25 mouse cellular contexts compared by ENCODE assay signal in genomic region chr13:49199891-49200290, GRCm38 (mm10). TPM values are rescaled to one million over a fixed set of nuclear protein-coding genes. Genes with fewer than 3 reads are reported as not detected.
DNase-seq lines count a peak whose midpoint lies in the region; ATAC-seq and TF ChIP-seq lines count a peak whose summit lies in the region.
"Had no signal": no experiment of that assay in that cellular context is flagged by ENCODE, and none has a peak within 500 bp of the region (broad histone marks: within the 10 kb centered on the region; RNA-seq: fewer than 3 reads in every experiment).

No protein-coding gene starts in this region.

- H3K9me3 ChIP-seq in megakaryocyte, embryonic 14.5 days, result no peaks in the 10 kb centered on the region
- H3K9me3 ChIP-seq: embryonic facial prominence, embryonic 12.5 days; embryonic facial prominence, embryonic 15.5 days; forebrain, embryonic 12.5 days; forebrain, embryonic 15.5 days; hindbrain, embryonic 12.5 days; hindbrain, embryonic 15.5 days had no signal

- peak overlapping the region; percentile 72 for H3K27ac ChIP-seq in bone marrow, adult 2 months (ENCODE audit: control insufficient read depth, insufficient read depth, low read depth, low read length, poor library complexity)
- peak overlapping the region; percentile 90 for H3K27ac ChIP-seq in bone marrow macrophage, adult 2 months (ENCODE audit: insufficient read depth, low read depth, low read length)
- H3K27ac ChIP-seq: embryonic facial prominence, embryonic 12.5 days; embryonic facial prominence, embryonic 15.5 days; forebrain, embryonic 12.5 days; forebrain, embryonic 15.5 days; hindbrain, embryonic 12.5 days; hindbrain, embryonic 15.5 days had no signal

- H3K4me1 ChIP-seq in megakaryocyte, embryonic 14.5 days, result peaks cover 95% of the 10 kb centered on the region
- peaks cover 18% of the 10 kb centered on the region for H3K4me1 ChIP-seq in bone marrow, adult 2 months (ENCODE audit: control insufficient read depth, insufficient read depth, low read length)
- H3K4me1 ChIP-seq in bone marrow macrophage, adult 2 months (ENCODE audit: control insufficient read depth, insufficient read depth, low read length), result peaks cover 82% of the 10 kb centered on the region
- H3K4me1 ChIP-seq: embryonic facial prominence, embryonic 12.5 days; embryonic facial prominence, embryonic 15.5 days; forebrain, embryonic 15.5 days; hindbrain, embryonic 12.5 days; hindbrain, embryonic 15.5 days had no signal

- peak; percentile 52 to 66 for DNase-seq in natural killer cell, adult 2 months (ENCODE audit: low spot score in 2 of 2)
- DNase-seq in Muller cell, postnatal 12 days (ENCODE audit: inconsistent ontology term), result no peak
- DNase-seq: adrenal gland, postnatal 10 days; adrenal gland, postnatal 36 days; cerebellum, adult 2 months; cerebellum, adult 9-11 months; cerebellum, postnatal 25 days; gastrocnemius, postnatal 10 days; gastrocnemius, postnatal 36 days had no signal

- peaks cover 98% of the 10 kb centered on the region for H3K36me3 ChIP-seq in megakaryocyte, embryonic 14.5 days (replicated peaks; ENCODE audit: low read length)
- H3K36me3 ChIP-seq: forebrain, embryonic 12.5 days; forebrain, embryonic 15.5 days; hindbrain, embryonic 15.5 days had no signal

- no peak for TF ChIP-seq CTCF in bone marrow, adult 2 months (IDR thresholded peaks at IDR 0.05; ENCODE audit: control insufficient read depth, insufficient read depth, low read length)
- no peak for TF ChIP-seq CTCF in bone marrow macrophage, adult 2 months (IDR thresholded peaks at IDR 0.05; ENCODE audit: low read depth, low read length)

- no peak for TF ChIP-seq POLR2A in bone marrow, adult 2 months (IDR thresholded peaks at IDR 0.05; ENCODE audit: borderline replicate concordance, control insufficient read depth, low read depth, low read length)
- no peak for TF ChIP-seq POLR2A in bone marrow macrophage, adult 2 months (IDR thresholded peaks at IDR 0.05; ENCODE audit: borderline replicate concordance, low read depth, low read length)

- H3K27me3 ChIP-seq in megakaryocyte, embryonic 14.5 days (replicated peaks), result peaks cover 3% of the 10 kb centered on the region
- H3K27me3 ChIP-seq: embryonic facial prominence, embryonic 12.5 days; embryonic facial prominence, embryonic 15.5 days; forebrain, embryonic 12.5 days; forebrain, embryonic 15.5 days; hindbrain, embryonic 15.5 days had no signal

- 79% methylated on average over 7 of the region's 7 CpGs for WGBS in bone marrow, adult 2 months

- peak overlapping the region; percentile 48 for H3K4me3 ChIP-seq in megakaryocyte, embryonic 14.5 days (replicated peaks)
- no peak overlapping the region for H3K4me3 ChIP-seq in bone marrow, adult 2 months (replicated peaks; ENCODE audit: control insufficient read depth, low read depth, low read length)
- H3K4me3 ChIP-seq in bone marrow macrophage, adult 2 months (ENCODE audit: insufficient read depth, low read length), result no peak overlapping the region
- H3K4me3 ChIP-seq: embryonic facial prominence, embryonic 12.5 days; embryonic facial prominence, embryonic 15.5 days; forebrain, embryonic 12.5 days; forebrain, embryonic 15.5 days; hindbrain, embryonic 12.5 days; hindbrain, embryonic 15.5 days had no signal

- no peak for ATAC-seq in megakaryocyte, adult 5-6 weeks (ENCODE audit: poor library complexity, severe bottlenecking)
- ATAC-seq: activated CD4-positive, CD25-positive, alpha-beta regulatory T cell, adult 4 months; CD4-positive, CD25-positive, alpha-beta regulatory T cell, adult 4 months; forebrain, embryonic 15.5 days had no signal

RNA-seq across cellular contexts. Expression of gene Ninj1, which starts 12.6 kb away (rescaled TPM):
- polyA plus RNA-seq in megakaryocyte, embryonic 14.5 days (2012; ENCODE audit: insufficient read depth, low replicate concordance), result 422 and 866 TPM in 2 replicates
- 76.1 and 81.6 TPM in 2 replicates for total RNA-seq in megakaryocyte, adult 5-6 weeks (2015)
- 33.4 and 48.2 TPM in 2 replicates for total RNA-seq in megakaryocyte, adult 5-6 weeks (2017)
- 21.4 and 36.6 TPM in 2 replicates for polyA plus RNA-seq in bone marrow, adult 2 months (2011; ENCODE audit: insufficient read depth, insufficient read length, low replicate concordance, missing spikeins)
- 497 and 521 TPM in 2 replicates for polyA plus RNA-seq in bone marrow macrophage, adult 2 months (2012; ENCODE audit: insufficient read depth, insufficient read length, missing spikeins)

RNA-seq across cellular contexts. Expression of gene Card19, which starts 15.9 kb away (rescaled TPM):
- polyA plus RNA-seq in megakaryocyte, embryonic 14.5 days (2012; ENCODE audit: insufficient read depth, low replicate concordance), result 534 and 845 TPM in 2 replicates
- 85.5 and 103 TPM in 2 replicates for total RNA-seq in megakaryocyte, adult 5-6 weeks (2015)
- total RNA-seq in megakaryocyte, adult 5-6 weeks (2017), result 91.0 and 123 TPM in 2 replicates
- polyA plus RNA-seq in bone marrow, adult 2 months (2011; ENCODE audit: insufficient read depth, insufficient read length, low replicate concordance, missing spikeins), result 27.5 and 41.1 TPM in 2 replicates
- 261 and 268 TPM in 2 replicates for polyA plus RNA-seq in bone marrow macrophage, adult 2 months (2012; ENCODE audit: insufficient read depth, insufficient read length, missing spikeins)

RNA-seq across cellular contexts. Expression of gene Susd3, which starts 48.6 kb away (rescaled TPM):
- polyA plus RNA-seq in megakaryocyte, embryonic 14.5 days (2012; ENCODE audit: insufficient read depth, low replicate concordance), result 289 and 697 TPM in 2 replicates
- total RNA-seq in megakaryocyte, adult 5-6 weeks (2015), result 44.4 and 49.1 TPM in 2 replicates
- 39.6 and 42.3 TPM in 2 replicates for total RNA-seq in megakaryocyte, adult 5-6 weeks (2017)
- 3.0 and 10.2 TPM in 2 replicates for polyA plus RNA-seq in bone marrow, adult 2 months (2011; ENCODE audit: insufficient read depth, insufficient read length, low replicate concordance, missing spikeins)
- 139 and 143 TPM in 2 replicates for polyA plus RNA-seq in bone marrow macrophage, adult 2 months (2012; ENCODE audit: insufficient read depth, insufficient read length, missing spikeins)

RNA-seq across cellular contexts. Expression of gene Wnk2, which starts 52.1 kb away (rescaled TPM):
- polyA plus RNA-seq in megakaryocyte, embryonic 14.5 days (2012; ENCODE audit: insufficient read depth, low replicate concordance), result 0.02 and 0.35 TPM in 2 replicates
- 0.66 and 1.6 TPM in 2 replicates for total RNA-seq in megakaryocyte, adult 5-6 weeks (2015)
- 0.33 and 0.48 TPM in 2 replicates for total RNA-seq in megakaryocyte, adult 5-6 weeks (2017)
- polyA plus RNA-seq in bone marrow, adult 2 months (2011; ENCODE audit: insufficient read depth, insufficient read length, low replicate concordance, missing spikeins), result not detected in 2 replicates
- polyA plus RNA-seq in bone marrow macrophage, adult 2 months (2012; ENCODE audit: insufficient read depth, insufficient read length, missing spikeins), result not detected in 2 replicates
- total RNA-seq: common myeloid progenitor, adult 5-6 weeks; hematopoietic stem cell, adult 5-6 weeks; MEL had no signal
- polyA plus RNA-seq: activated CD4-positive, CD25-positive, alpha-beta regulatory T cell, adult 4 months; C2C12; CD4-positive, CD25-positive, alpha-beta regulatory T cell, adult 4 months had no signal

Comparison
In these comparisons a context has a peak if more than half of its experiments do, and no peak if none do; other contexts are left out.
1. RNA of gene Ninj1, which starts 12.6 kb away (polyA plus RNA-seq): 422 to 866 TPM in megakaryocyte, embryonic 14.5 days and 497 to 521 TPM in bone marrow macrophage, adult 2 months; 21.4 to 36.6 TPM in bone marrow, adult 2 months; every median in the first group is over 10 times any median in the second.
2. RNA of gene Susd3, which starts 48.6 kb away (polyA plus RNA-seq): 289 to 697 TPM in megakaryocyte, embryonic 14.5 days and 139 to 143 TPM in bone marrow macrophage, adult 2 months; 3.0 to 10.2 TPM in bone marrow, adult 2 months; every median in the first group is over 10 times any median in the second.